Mouse (Mus musculus): ENCODE results near the gene Copb1. TPM values are rescaled to one million over a fixed set of nuclear protein-coding genes. Genes with fewer than 3 reads are reported as not detected.
"Not testable (repeated sequence)": the region's sequence is repeated elsewhere in the genome, so short reads cannot be mapped to it uniquely, and the experiment has no call there.

The Copb1 gene
- polyA plus RNA-seq, 1 experiment from 2014 or later = 129 TPM

GRCm38 (mm10) chr7:114202972-114203404 lies 51.5 kb downstream of the Copb1 start:
- peak; percentile 93 for ATAC-seq (ENCODE audit: insufficient read depth)
- Histone ChIP-seq H3K4me1 (ENCODE audit: insufficient read depth) (peaks cover 17% of the 10 kb centered on the region; the same call in 1 of the 2 replicates), H3K27me3 (ENCODE audit: insufficient read depth, low read length) (no peaks in the 10 kb centered on the region), H3K27ac (ENCODE audit: low read depth) (no peak overlapping the region), H3K9me3 (ENCODE audit: low read depth, low read length) (no peaks in the 10 kb centered on the region), H3K4me2 (no peak overlapping the region), H3K36me3 (ENCODE audit: insufficient read depth) (no peaks in the 10 kb centered on the region), H3K9ac (no peak overlapping the region), H3K4me3 (ENCODE audit: low read depth, low read length) (no peak overlapping the region)
- peak; percentile 92 for DNase-seq
- WGBS = 37% methylated on average over 5 of the region's 5 CpGs
- no peak for TF ChIP-seq CTCF (IDR thresholded peaks at IDR 0.05; ENCODE audit: low read depth)

GRCm38 (mm10) chr7:114200651-114201050 lies 53.9 kb downstream of the Copb1 start:
- H3K4me1 ChIP-seq (ENCODE audit: insufficient read depth) = peaks cover 17% of the 10 kb centered on the region; the same call in 1 of the 2 replicates
- H3K36me3 ChIP-seq (ENCODE audit: insufficient read depth) = no peaks in the 10 kb centered on the region
- 71% methylated on average over 2 of the region's 2 CpGs for WGBS
- DNase-seq (peak; percentile 62), ATAC-seq (ENCODE audit: insufficient read depth) (no peak)
- no peaks in the 10 kb centered on the region for H3K27me3 ChIP-seq (ENCODE audit: insufficient read depth, low read length)
- TF ChIP-seq CTCF (IDR thresholded peaks at IDR 0.05; ENCODE audit: low read depth) = no peak
- H3K9me3 ChIP-seq (ENCODE audit: low read depth, low read length) = no peaks in the 10 kb centered on the region
- H3K4me2 ChIP-seq = no peak overlapping the region
- H3K4me3 ChIP-seq (ENCODE audit: low read depth, low read length) = no peak overlapping the region
- no peak overlapping the region for H3K9ac ChIP-seq
- no peak overlapping the region for H3K27ac ChIP-seq (ENCODE audit: low read depth)

DNA sequence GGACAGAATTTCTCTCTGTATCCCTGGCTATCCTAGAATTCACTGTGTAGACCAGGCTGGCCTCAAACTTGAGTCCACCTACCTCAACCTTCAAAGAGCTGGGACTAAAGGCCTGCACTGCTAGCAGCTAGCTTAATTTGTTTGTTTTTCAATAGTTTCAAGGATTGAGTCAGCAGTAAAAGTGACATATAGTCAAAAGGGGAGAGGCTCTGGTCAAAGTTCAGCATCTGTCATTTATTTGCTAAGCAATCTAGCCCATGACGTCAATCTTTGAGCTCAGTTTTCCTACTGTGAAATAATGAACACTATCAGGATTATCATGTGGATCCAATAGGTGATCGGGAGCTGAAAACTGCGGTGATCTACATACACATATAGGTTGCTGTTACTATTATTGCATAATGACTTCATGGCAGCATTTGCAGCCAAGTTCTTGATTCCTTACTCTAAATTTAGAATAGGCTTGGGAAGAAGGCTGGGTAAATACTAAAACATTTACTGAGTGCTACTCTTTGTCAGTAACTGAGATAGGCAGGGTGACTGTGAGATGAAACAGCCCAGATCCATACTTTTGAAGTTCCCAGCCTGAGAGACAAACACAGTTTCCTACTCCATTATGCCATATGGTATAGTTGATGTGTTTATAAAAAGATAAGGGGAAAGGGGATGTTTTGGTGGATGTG lies 54.9 kb downstream of the Copb1 start:
- Histone ChIP-seq H3K9ac (no peak overlapping the region), H3K4me3 (ENCODE audit: low read depth, low read length) (no peak overlapping the region), H3K4me1 (ENCODE audit: insufficient read depth) (peaks cover 17% of the 10 kb centered on the region; the same call in 1 of the 2 replicates), H3K36me3 (ENCODE audit: insufficient read depth) (no peaks in the 10 kb centered on the region), H3K27ac (ENCODE audit: low read depth) (peak overlapping the region; percentile 20; the same call in 1 of the 2 replicates), H3K27me3 (ENCODE audit: insufficient read depth, low read length) (no peaks in the 10 kb centered on the region), H3K4me2 (no peak overlapping the region), H3K9me3 (ENCODE audit: low read depth, low read length) (no peaks in the 10 kb centered on the region)
- ATAC-seq (ENCODE audit: insufficient read depth) = peak; percentile 39; the same call in 1 of the 2 replicates
- no peak for TF ChIP-seq CTCF (IDR thresholded peaks at IDR 0.05; ENCODE audit: low read depth)
- peak; percentile 87 for DNase-seq
- 33% methylated on average over 3 of the region's 3 CpGs for WGBS

GRCm38 (mm10) chr7:114198252-114198651 lies 56.3 kb downstream of the Copb1 start:
- H3K4me3 ChIP-seq (ENCODE audit: low read depth, low read length) = no peak overlapping the region
- no peaks in the 10 kb centered on the region for H3K9me3 ChIP-seq (ENCODE audit: low read depth, low read length)
- H3K4me2 ChIP-seq = no peak overlapping the region
- DNase-seq = peak; percentile 21
- ATAC-seq (ENCODE audit: insufficient read depth) = no peak
- H3K27me3 ChIP-seq (ENCODE audit: insufficient read depth, low read length) = no peaks in the 10 kb centered on the region
- H3K9ac ChIP-seq = no peak overlapping the region
- no peaks in the 10 kb centered on the region for H3K36me3 ChIP-seq (ENCODE audit: insufficient read depth)
- no peak overlapping the region for H3K27ac ChIP-seq (ENCODE audit: low read depth)
- 24% methylated on average over 1 of the region's 1 CpGs for WGBS
- no peak for TF ChIP-seq CTCF (IDR thresholded peaks at IDR 0.05; ENCODE audit: low read depth)
- H3K4me1 ChIP-seq (ENCODE audit: insufficient read depth) = peaks cover 17% of the 10 kb centered on the region; the same call in 1 of the 2 replicates

GRCm38 (mm10) chr7:114196588-114196987 lies 57.9 kb downstream of the Copb1 start:
- DNase-seq; H3K27ac ChIP-seq (ENCODE audit: low read depth); H3K4me2 ChIP-seq; H3K27me3 ChIP-seq (ENCODE audit: insufficient read depth, low read length); ATAC-seq (ENCODE audit: insufficient read depth); H3K36me3 ChIP-seq (ENCODE audit: insufficient read depth); H3K4me3 ChIP-seq (ENCODE audit: low read depth, low read length); H3K9ac ChIP-seq; H3K9me3 ChIP-seq (ENCODE audit: low read depth, low read length): not testable (repeated sequence)
- peaks cover 11% of the 10 kb centered on the region; the same call in 1 of the 2 replicates for H3K4me1 ChIP-seq (ENCODE audit: insufficient read depth)
- WGBS = 80% methylated on average over 2 of the region's 2 CpGs

GRCm38 (mm10) chr7:114194788-114195187 lies 59.7 kb downstream of the Copb1 start:
- H3K4me1 ChIP-seq (ENCODE audit: insufficient read depth) = peaks cover 10% of the 10 kb centered on the region; the same call in 1 of the 2 replicates
- not testable (repeated sequence) for H3K4me3 ChIP-seq (ENCODE audit: low read depth, low read length); H3K9ac ChIP-seq; DNase-seq; H3K4me2 ChIP-seq; H3K27me3 ChIP-seq (ENCODE audit: insufficient read depth, low read length); H3K27ac ChIP-seq (ENCODE audit: low read depth); H3K36me3 ChIP-seq (ENCODE audit: insufficient read depth); H3K9me3 ChIP-seq (ENCODE audit: low read depth, low read length); ATAC-seq (ENCODE audit: insufficient read depth)
- 73% methylated on average over 2 of the region's 2 CpGs for WGBS

DNA sequence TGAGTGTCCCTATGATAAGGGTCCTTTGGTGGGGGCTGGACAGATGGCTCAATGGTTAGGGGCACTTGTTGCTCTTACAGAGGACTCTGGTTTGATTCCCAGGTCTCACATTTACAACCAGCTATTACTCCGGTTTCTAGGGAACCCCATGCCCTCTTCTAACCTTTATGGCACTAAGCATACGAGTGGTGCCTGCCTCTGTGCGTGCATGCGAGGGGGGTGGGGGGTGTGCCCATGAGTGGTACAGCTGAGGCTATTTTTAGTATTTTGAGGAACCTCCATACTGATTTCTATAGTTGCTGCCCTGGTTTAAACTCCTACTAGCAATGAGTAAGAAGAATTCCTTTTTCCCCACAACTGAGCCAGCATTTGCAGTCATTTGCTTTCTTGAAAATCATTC lies 60.3 kb downstream of the Copb1 start:
- H3K27ac ChIP-seq (ENCODE audit: low read depth) = no peak overlapping the region
- DNase-seq (no peak), ATAC-seq (ENCODE audit: insufficient read depth) (no peak)
- peaks cover 4% of the 10 kb centered on the region; the same call in 1 of the 2 replicates for H3K4me1 ChIP-seq (ENCODE audit: insufficient read depth)
- no peak overlapping the region for H3K9ac ChIP-seq
- no peak for TF ChIP-seq CTCF (IDR thresholded peaks at IDR 0.05; ENCODE audit: low read depth)
- 75% methylated on average over 4 of the region's 4 CpGs for WGBS
- no peaks in the 10 kb centered on the region for H3K36me3 ChIP-seq (ENCODE audit: insufficient read depth)
- no peak overlapping the region for H3K4me3 ChIP-seq (ENCODE audit: low read depth, low read length)
- H3K4me2 ChIP-seq = no peak overlapping the region
- no peaks in the 10 kb centered on the region for H3K27me3 ChIP-seq (ENCODE audit: insufficient read depth, low read length)
- no peaks in the 10 kb centered on the region for H3K9me3 ChIP-seq (ENCODE audit: low read depth, low read length)

Data from lung, embryonic 14.5 days (tissue).